Mouse (Mus musculus) adrenal gland, postnatal 0 days (tissue): ENCODE measurements around the gene Zfp119a. TPM values are rescaled to one million over a fixed set of nuclear protein-coding genes. Genes with fewer than 3 reads are reported as not detected.

ENCODE experiments used
- polyA plus RNA-seq: library from polyadenylated mRNA; unstranded; fragments of >200 nt; fragmentation: Nextera tagmentation; extraction: Ambion mirVana; gene quantifications from 2 replicates; pipeline ENCODE4 v1.2.1, GENCODE M21; 2015

Gene Zfp119a
- polyA plus RNA-seq, result 8.9 and 11.5 TPM in 2 replicates

GRCm38 (mm10) chr17:55878636-55879369 is at the start of gene Zfp119a:
Gene Zfp119a (minus strand): TSS chr17:55878930.

Other genes starting within 250 kb of the Zfp119a start
- 6.4 and 9.7 TPM in 2 replicates for gene Pot1b, start 166.3 kb downstream of the Zfp119a start, polyA plus RNA-seq
- gene Adgre4, start 128.9 kb downstream of the Zfp119a start, polyA plus RNA-seq, result 0.69 and 0.77 TPM in 2 replicates
- gene Zfp959, start 13.2 kb upstream of the Zfp119a start, polyA plus RNA-seq, result 8.4 and 8.9 TPM in 2 replicates
- 7.0 and 12.4 TPM in 2 replicates for gene Zfp119b, start 70.6 kb upstream of the Zfp119a start, polyA plus RNA-seq
- gene Ebi3, start 73.7 kb upstream of the Zfp119a start, polyA plus RNA-seq, result 2.4 and 3.5 TPM in 2 replicates
- gene Yju2, start 80.2 kb upstream of the Zfp119a start, polyA plus RNA-seq, result 14.2 and 14.9 TPM in 2 replicates
- gene Shd, start 91.5 kb upstream of the Zfp119a start, polyA plus RNA-seq, result 8.4 and 15.4 TPM in 2 replicates
- 7.7 and 25.6 TPM in 2 replicates for gene Fsd1, start 107.6 kb upstream of the Zfp119a start, polyA plus RNA-seq
- 5.5 and 7.1 TPM in 2 replicates for gene Stap2, start 126.7 kb upstream of the Zfp119a start, polyA plus RNA-seq
- 70.3 and 75.4 TPM in 2 replicates for gene Mpnd, start 126.8 kb upstream of the Zfp119a start, polyA plus RNA-seq
- gene Sh3gl1, start 157.7 kb upstream of the Zfp119a start, polyA plus RNA-seq, result 79.6 and 91.6 TPM in 2 replicates
- gene Chaf1a, start 161.5 kb upstream of the Zfp119a start, polyA plus RNA-seq, result 7.3 and 8.5 TPM in 2 replicates
- gene Ubxn6, start 196.1 kb upstream of the Zfp119a start, polyA plus RNA-seq, result 73.6 and 77.1 TPM in 2 replicates
- gene Hdgfl2, start 200.7 kb upstream of the Zfp119a start, polyA plus RNA-seq, result 46.2 and 64.5 TPM in 2 replicates
- 0.09 and 0.21 TPM in 2 replicates for gene Plin4, start 230.9 kb upstream of the Zfp119a start, polyA plus RNA-seq
- gene Plin5, start 238.7 kb upstream of the Zfp119a start, polyA plus RNA-seq, result 5.7 and 12.9 TPM in 2 replicates
- 17.9 and 20.3 TPM in 2 replicates for gene Lrg1, start 243.1 kb upstream of the Zfp119a start, polyA plus RNA-seq